19 mouse cellular contexts compared by ENCODE assay signal in genomic region chr7:65375621-65376020, GRCm38 (mm10).
DNase-seq lines count a peak whose midpoint lies in the region; ATAC-seq lines count a peak whose summit lies in the region.
"Had no signal": no experiment of that assay in that cellular context is flagged by ENCODE, and none has a peak within 500 bp of the region (broad histone marks: within the 10 kb centered on the region; RNA-seq: fewer than 3 reads in every experiment).

No protein-coding gene starts in this region.

- peaks cover 9% of the 10 kb centered on the region for H3K4me1 ChIP-seq in forebrain, embryonic 10.5 days
- H3K4me1 ChIP-seq in forebrain, embryonic 12.5 days = peaks cover 4% of the 10 kb centered on the region; the same call in 1 of the 2 replicates
- peaks cover 14 to 25% of the 10 kb centered on the region in 2 experiments for H3K4me1 ChIP-seq in heart, embryonic 14.5 days (ENCODE audit: control insufficient read depth in 2 of 2, insufficient read depth in 2 of 2, low read length in 2 of 2)
- H3K4me1 ChIP-seq in kidney, embryonic 14.5 days (ENCODE audit: control insufficient read depth, insufficient read depth, low read length) = peaks cover 3% of the 10 kb centered on the region; the same call in 1 of the 2 replicates
- no peaks in the 10 kb centered on the region for H3K4me1 ChIP-seq in midbrain, embryonic 11.5 days (ENCODE audit: control insufficient read depth, insufficient read depth, low read length)
- no peaks in the 10 kb centered on the region for H3K4me1 ChIP-seq in midbrain, embryonic 14.5 days (ENCODE audit: control insufficient read depth, insufficient read depth, low read length)

- no peaks in the 10 kb centered on the region for H3K9me3 ChIP-seq in forebrain, embryonic 10.5 days
- no peaks in the 10 kb centered on the region for H3K9me3 ChIP-seq in forebrain, embryonic 12.5 days
- H3K9me3 ChIP-seq in heart, embryonic 14.5 days (ENCODE audit: control insufficient read depth, low read length) = no peaks in the 10 kb centered on the region
- no peaks in the 10 kb centered on the region for H3K9me3 ChIP-seq in kidney, embryonic 14.5 days (ENCODE audit: control insufficient read depth, low read length)
- H3K9me3 ChIP-seq in midbrain, embryonic 11.5 days (ENCODE audit: control insufficient read depth, low read length) = no peaks in the 10 kb centered on the region
- H3K9me3 ChIP-seq in midbrain, embryonic 14.5 days (ENCODE audit: control insufficient read depth, low read length) = no peaks in the 10 kb centered on the region
- H3K9me3 ChIP-seq: embryonic facial prominence, embryonic 13.5 days; limb, embryonic 12.5 days; liver, embryonic 12.5 days; midbrain, embryonic 15.5 days; stomach, embryonic 15.5 days had no signal

- H3K4me3 ChIP-seq in forebrain, embryonic 10.5 days = no peak overlapping the region
- no peak overlapping the region for H3K4me3 ChIP-seq in forebrain, embryonic 12.5 days (replicated peaks)
- H3K4me3 ChIP-seq in heart, embryonic 14.5 days (ENCODE audit: control insufficient read depth in 1 of 2, insufficient read depth in 1 of 2, low read depth in 1 of 2, low read length in 2 of 2) = no peak overlapping the region
- no peak overlapping the region for H3K4me3 ChIP-seq in kidney, embryonic 14.5 days (ENCODE audit: low read length)
- no peak overlapping the region for H3K4me3 ChIP-seq in midbrain, embryonic 11.5 days (ENCODE audit: low read depth, low read length)
- H3K4me3 ChIP-seq in midbrain, embryonic 14.5 days (replicated peaks; ENCODE audit: low read depth, low read length) = no peak overlapping the region
- H3K4me3 ChIP-seq: embryonic facial prominence, embryonic 13.5 days; limb, embryonic 12.5 days; liver, embryonic 12.5 days; midbrain, embryonic 15.5 days; stomach, embryonic 15.5 days had no signal

- H3K27ac ChIP-seq in forebrain, embryonic 10.5 days = 0 out of 2 replicates have a peak overlapping the region, but pooled peaks have one; percentile 30
- H3K27ac ChIP-seq in forebrain, embryonic 12.5 days = no peak overlapping the region
- peak overlapping the region; percentile 38 to 47; a peak in 3 of 4 replicates for H3K27ac ChIP-seq in heart, embryonic 14.5 days (replicated peaks in 1 of 2; ENCODE audit: control insufficient read depth in 1 of 2, insufficient read depth in 1 of 2, low read depth in 2 of 2, low read length in 2 of 2)
- peak overlapping the region; percentile 65; the same call in 1 of the 2 replicates for H3K27ac ChIP-seq in kidney, embryonic 14.5 days (ENCODE audit: low read depth, low read length)
- no peak overlapping the region for H3K27ac ChIP-seq in midbrain, embryonic 11.5 days (ENCODE audit: low read depth, low read length)
- no peak overlapping the region for H3K27ac ChIP-seq in midbrain, embryonic 14.5 days (replicated peaks; ENCODE audit: low read depth, low read length)
- H3K27ac ChIP-seq: embryonic facial prominence, embryonic 13.5 days; limb, embryonic 12.5 days; liver, embryonic 12.5 days; midbrain, embryonic 15.5 days; stomach, embryonic 15.5 days had no signal

- H3K27me3 ChIP-seq in forebrain, embryonic 10.5 days (ENCODE audit: poor library complexity, severe bottlenecking) = no peaks in the 10 kb centered on the region
- H3K27me3 ChIP-seq in forebrain, embryonic 12.5 days = no peaks in the 10 kb centered on the region
- no peaks in the 10 kb centered on the region for H3K27me3 ChIP-seq in heart, embryonic 14.5 days (ENCODE audit: control insufficient read depth, insufficient read depth, low read length)
- no peaks in the 10 kb centered on the region for H3K27me3 ChIP-seq in kidney, embryonic 14.5 days (ENCODE audit: control insufficient read depth, insufficient read depth, low read length)
- H3K27me3 ChIP-seq in midbrain, embryonic 11.5 days (ENCODE audit: control insufficient read depth, insufficient read depth, low read length) = no peaks in the 10 kb centered on the region
- no peaks in the 10 kb centered on the region for H3K27me3 ChIP-seq in midbrain, embryonic 14.5 days (ENCODE audit: control insufficient read depth, insufficient read depth, low read length)
- H3K27me3 ChIP-seq: embryonic facial prominence, embryonic 13.5 days; limb, embryonic 12.5 days; midbrain, embryonic 15.5 days; Patski; stomach, embryonic 15.5 days had no signal

- DNase-seq in forebrain, embryonic 10.5 days (ENCODE audit: extremely low spot score, low spot score) = no peak
- DNase-seq in heart, adult 9 months (ENCODE audit: low spot score in 2 of 2) = no peak
- no peak for DNase-seq in kidney, postnatal 4 days
- DNase-seq in midbrain, embryonic 11.5 days (ENCODE audit: low spot score, missing footprints) = peak; percentile 59
- DNase-seq in midbrain, embryonic 14.5 days = no peak
- DNase-seq: cerebellum, adult 9-11 months; retina, postnatal 1 day; thymus, adult 2 months had no signal

- H3K9ac ChIP-seq in forebrain, embryonic 12.5 days = no peak overlapping the region
- no peak overlapping the region for H3K9ac ChIP-seq in heart, embryonic 14.5 days (ENCODE audit: low read length)
- H3K9ac ChIP-seq in kidney, embryonic 14.5 days (ENCODE audit: low read depth, low read length) = no peak overlapping the region
- H3K9ac ChIP-seq in midbrain, embryonic 11.5 days (ENCODE audit: low read length) = no peak overlapping the region
- H3K9ac ChIP-seq in midbrain, embryonic 14.5 days (replicated peaks; ENCODE audit: low read length) = no peak overlapping the region
- H3K9ac ChIP-seq: embryonic facial prominence, embryonic 13.5 days; limb, embryonic 12.5 days; liver, embryonic 12.5 days; midbrain, embryonic 15.5 days; stomach, embryonic 15.5 days had no signal

- no peak for ATAC-seq in forebrain, embryonic 12.5 days (ENCODE audit: low FRiP score)
- no peak for ATAC-seq in heart, embryonic 14.5 days (ENCODE audit: insufficient number of reproducible peaks, insufficient read depth, low FRiP score, low read depth)
- no peak for ATAC-seq in kidney, embryonic 14.5 days (ENCODE audit: low FRiP score, low TSS enrichment)
- no peak for ATAC-seq in midbrain, embryonic 11.5 days (ENCODE audit: low FRiP score)
- ATAC-seq in midbrain, embryonic 14.5 days (ENCODE audit: low FRiP score, low TSS enrichment) = no peak
- ATAC-seq: CD4-positive, CD25-positive, alpha-beta regulatory T cell, adult 4 months; forebrain, embryonic 16.5 days; liver, embryonic 12.5 days; midbrain, embryonic 15.5 days; Patski had no signal

- no peak overlapping the region for H3K4me2 ChIP-seq in forebrain, embryonic 12.5 days
- H3K4me2 ChIP-seq in heart, embryonic 14.5 days (ENCODE audit: low read length) = no peak overlapping the region
- no peak overlapping the region for H3K4me2 ChIP-seq in kidney, embryonic 14.5 days (replicated peaks; ENCODE audit: low read depth, low read length)
- H3K4me2 ChIP-seq in midbrain, embryonic 11.5 days = no peak overlapping the region
- H3K4me2 ChIP-seq in midbrain, embryonic 14.5 days (ENCODE audit: low read length) = no peak overlapping the region
- H3K4me2 ChIP-seq: embryonic facial prominence, embryonic 13.5 days; limb, embryonic 12.5 days; liver, embryonic 12.5 days; midbrain, embryonic 15.5 days; stomach, embryonic 15.5 days had no signal

- WGBS in forebrain, embryonic 10.5 days = 84% methylated on average over 3 of the region's 3 CpGs
- 89% methylated on average over 3 of the region's 3 CpGs for WGBS in forebrain, embryonic 12.5 days
- 84% methylated on average over 3 of the region's 3 CpGs for WGBS in heart, embryonic 14.5 days
- 88% methylated on average over 3 of the region's 3 CpGs for WGBS in kidney, embryonic 14.5 days
- WGBS in midbrain, embryonic 11.5 days = 85% methylated on average over 3 of the region's 3 CpGs
- WGBS in midbrain, embryonic 14.5 days = 90% methylated on average over 3 of the region's 3 CpGs

- no peaks in the 10 kb centered on the region for H3K36me3 ChIP-seq in forebrain, embryonic 10.5 days (replicated peaks)
- H3K36me3 ChIP-seq in forebrain, embryonic 12.5 days (replicated peaks) = no peaks in the 10 kb centered on the region
- no peaks in the 10 kb centered on the region for H3K36me3 ChIP-seq in heart, embryonic 14.5 days (ENCODE audit: control insufficient read depth, insufficient read depth, low read length)
- no peaks in the 10 kb centered on the region for H3K36me3 ChIP-seq in kidney, embryonic 14.5 days (ENCODE audit: control insufficient read depth, insufficient read depth, low read length)
- no peaks in the 10 kb centered on the region for H3K36me3 ChIP-seq in midbrain, embryonic 11.5 days (ENCODE audit: control insufficient read depth, insufficient read depth, low read length)
- no peaks in the 10 kb centered on the region for H3K36me3 ChIP-seq in midbrain, embryonic 14.5 days (ENCODE audit: control insufficient read depth, insufficient read depth, low read length)
- H3K36me3 ChIP-seq: embryonic facial prominence, embryonic 13.5 days; limb, embryonic 12.5 days; liver, embryonic 12.5 days; midbrain, embryonic 15.5 days; stomach, embryonic 15.5 days had no signal

Comparison
In these comparisons a context has a peak if more than half of its experiments do, and no peak if none do; other contexts are left out.
1. H3K27ac ChIP-seq: peak in forebrain, embryonic 10.5 days (single experiment), heart, embryonic 14.5 days (2 of 2) and kidney, embryonic 14.5 days (single experiment); none in forebrain, embryonic 12.5 days (single experiment), midbrain, embryonic 11.5 days (single experiment) and midbrain, embryonic 14.5 days (single experiment).